Mouse (Mus musculus): ENCODE data around the gene Trip11.

DNA sequence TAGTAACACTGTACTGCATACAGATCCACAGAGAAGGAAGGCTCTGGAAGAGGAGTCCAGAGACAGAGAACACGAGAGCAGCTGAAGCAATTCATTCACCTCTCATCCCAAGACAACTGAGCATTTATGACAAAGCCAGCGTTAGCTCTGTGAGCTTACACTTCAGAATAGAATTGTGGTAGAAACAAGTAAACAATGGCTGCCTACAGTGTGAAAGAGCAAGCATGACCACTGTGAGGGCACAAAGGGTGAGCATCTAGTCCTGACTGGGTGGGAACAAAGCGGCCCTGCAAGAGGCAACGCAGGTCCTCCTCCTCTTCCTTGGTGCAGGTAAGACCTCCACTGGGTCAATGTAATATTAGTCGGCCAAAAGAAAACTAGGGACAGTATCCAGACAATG is 22.0 kb downstream of the Trip11 start:
- TF ChIP-seq CTCF (IDR thresholded peaks at IDR 0.05; ENCODE audit: borderline replicate concordance, insufficient read depth, low read depth, low read length) (no peak), POLR2A (IDR thresholded peaks at IDR 0.05; ENCODE audit: borderline replicate concordance, insufficient read depth, low read length) (no peak)
